In the genomic region with DNA sequence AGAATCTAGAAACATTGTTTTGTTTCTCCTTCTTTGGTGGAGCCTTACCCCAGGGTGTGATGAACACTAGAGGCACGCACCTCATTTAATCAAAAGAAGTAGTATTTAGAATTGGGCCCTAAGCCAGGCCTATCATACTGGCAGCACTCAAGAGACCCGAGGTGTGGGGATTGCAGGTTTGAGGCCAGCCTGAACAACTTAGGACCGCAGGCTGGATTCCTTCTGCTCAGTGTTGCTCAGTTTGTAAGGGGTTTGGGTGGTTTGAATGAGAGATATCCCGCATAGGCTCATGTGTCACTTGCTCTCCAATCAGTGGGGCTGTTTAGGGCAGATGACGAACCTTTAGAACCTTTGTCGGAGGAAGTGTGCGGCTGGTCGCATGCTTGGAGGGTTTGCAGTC, we compare ENCODE assay signal across 13 mouse cellular contexts.
DNase-seq lines count a peak whose midpoint lies in the region; ATAC-seq and TF ChIP-seq lines count a peak whose summit lies in the region.
"Had no signal": no experiment of that assay in that cellular context is flagged by ENCODE, and none has a peak within 500 bp of the region (broad histone marks: within the 10 kb centered on the region; RNA-seq: fewer than 3 reads in every experiment).

No protein-coding gene starts in this region.

- no peak overlapping the region for H3K4me2 ChIP-seq in heart, embryonic 11.5 days
- H3K4me2 ChIP-seq in forebrain, embryonic 16.5 days (ENCODE audit: low read length): no peak overlapping the region
- no peak overlapping the region for H3K4me2 ChIP-seq in midbrain, embryonic 12.5 days (replicated peaks)
- H3K4me2 ChIP-seq: liver, embryonic 12.5 days had no signal

- no peak for ATAC-seq in heart, embryonic 11.5 days (replicated peaks; ENCODE audit: insufficient number of reproducible peaks, low FRiP score, low TSS enrichment)
- ATAC-seq in forebrain, embryonic 16.5 days: peak; percentile 34; the same call in 1 of the 2 replicates
- peak; percentile 16; the same call in 1 of the 2 replicates for ATAC-seq in midbrain, embryonic 12.5 days (ENCODE audit: low FRiP score, low read depth)
- ATAC-seq: liver, embryonic 12.5 days; lung, postnatal 0 days had no signal

- no peaks in the 10 kb centered on the region for H3K36me3 ChIP-seq in heart, embryonic 11.5 days (ENCODE audit: control insufficient read depth, insufficient read depth, low read length)
- H3K36me3 ChIP-seq in forebrain, embryonic 16.5 days (ENCODE audit: control insufficient read depth, insufficient read depth): no peaks in the 10 kb centered on the region
- H3K36me3 ChIP-seq in midbrain, embryonic 12.5 days: no peaks in the 10 kb centered on the region
- no peaks in the 10 kb centered on the region for H3K36me3 ChIP-seq in kidney, adult 2 months (ENCODE audit: control insufficient read depth, insufficient read depth, low read length)
- H3K36me3 ChIP-seq: G1E; liver, embryonic 12.5 days had no signal

- no peaks in the 10 kb centered on the region for H3K9me3 ChIP-seq in heart, embryonic 11.5 days (replicated peaks; ENCODE audit: control insufficient read depth, low read length)
- no peaks in the 10 kb centered on the region for H3K9me3 ChIP-seq in forebrain, embryonic 16.5 days (ENCODE audit: control insufficient read depth, low read length)
- no peaks in the 10 kb centered on the region for H3K9me3 ChIP-seq in midbrain, embryonic 12.5 days
- H3K9me3 ChIP-seq: liver, embryonic 12.5 days had no signal

- no peaks in the 10 kb centered on the region for H3K27me3 ChIP-seq in heart, embryonic 11.5 days (ENCODE audit: control insufficient read depth, insufficient read depth, low read length)
- no peaks in the 10 kb centered on the region for H3K27me3 ChIP-seq in forebrain, embryonic 16.5 days (replicated peaks; ENCODE audit: control insufficient read depth, insufficient read depth, low read length)
- no peaks in the 10 kb centered on the region; the same call in 1 of the 2 replicates for H3K27me3 ChIP-seq in midbrain, embryonic 12.5 days
- H3K27me3 ChIP-seq in kidney, adult 2 months (replicated peaks; ENCODE audit: control insufficient read depth, insufficient read depth, low read length): no peaks in the 10 kb centered on the region
- H3K27me3 ChIP-seq: liver, embryonic 12.5 days had no signal

- no peak overlapping the region for H3K4me3 ChIP-seq in heart, embryonic 11.5 days (ENCODE audit: low read depth, low read length)
- no peak overlapping the region for H3K4me3 ChIP-seq in forebrain, embryonic 16.5 days (replicated peaks; ENCODE audit: low read length)
- H3K4me3 ChIP-seq in midbrain, embryonic 12.5 days: no peak overlapping the region
- H3K4me3 ChIP-seq in kidney, adult 2 months (ENCODE audit: insufficient read depth, low read depth, low read length): no peak overlapping the region
- H3K4me3 ChIP-seq: liver, embryonic 12.5 days had no signal

- H3K9ac ChIP-seq in heart, embryonic 11.5 days (ENCODE audit: low read depth, low read length): no peak overlapping the region
- H3K9ac ChIP-seq in forebrain, embryonic 16.5 days (replicated peaks; ENCODE audit: low read depth, low read length): no peak overlapping the region
- no peak overlapping the region for H3K9ac ChIP-seq in midbrain, embryonic 12.5 days (replicated peaks)
- H3K9ac ChIP-seq: liver, embryonic 12.5 days had no signal

- no peak for TF ChIP-seq POLR2A in kidney, adult 2 months (IDR thresholded peaks at IDR 0.05; ENCODE audit: low read depth, low read length)

- no peak for TF ChIP-seq CTCF in kidney, adult 2 months (conservative IDR thresholded peaks at IDR 0.05; ENCODE audit: insufficient read depth, insufficient read length, low read depth, low read length)

- H3K27ac ChIP-seq in heart, embryonic 11.5 days (ENCODE audit: low read depth, low read length): peak overlapping the region; percentile 75
- H3K27ac ChIP-seq in forebrain, embryonic 16.5 days (ENCODE audit: low read length): peak overlapping the region; percentile 44
- peak overlapping the region; percentile 32; the same call in 1 of the 2 replicates for H3K27ac ChIP-seq in midbrain, embryonic 12.5 days (replicated peaks)
- no peak overlapping the region for H3K27ac ChIP-seq in kidney, adult 2 months (ENCODE audit: insufficient read depth, low read depth, low read length)
- H3K27ac ChIP-seq: liver, embryonic 12.5 days had no signal

- no peak for DNase-seq in heart, adult 9 months (ENCODE audit: low spot score in 2 of 2)
- peak; percentile 29 for DNase-seq in R1 (ENCODE audit: low read depth, low spot score)
- DNase-seq in right cerebral cortex, adult 18-20 months: no peak
- no peak for DNase-seq in kidney, adult 2 months
- DNase-seq in adipocyte (ENCODE audit: low spot score): no peak
- DNase-seq: cerebellum, adult 8-10 months; thymus, postnatal 14 days had no signal

- whole genome bisulfite sequencing in heart, embryonic 11.5 days (ENCODE audit: insufficient replicate concordance): 70% methylated on average over 8 of the region's 8 CpGs
- 41% methylated on average over 8 of the region's 8 CpGs for WGBS in forebrain, embryonic 16.5 days
- WGBS in midbrain, embryonic 12.5 days: 72% methylated on average over 8 of the region's 8 CpGs
- 79% methylated on average over 8 of the region's 8 CpGs for WGBS in kidney, adult 2 months

- peaks cover 30% of the 10 kb centered on the region for H3K4me1 ChIP-seq in heart, embryonic 11.5 days (ENCODE audit: control insufficient read depth, insufficient read depth, low read length)
- peaks cover 31% of the 10 kb centered on the region for H3K4me1 ChIP-seq in forebrain, embryonic 16.5 days (replicated peaks; ENCODE audit: control insufficient read depth, insufficient read depth, low read length)
- peaks cover 16% of the 10 kb centered on the region for H3K4me1 ChIP-seq in midbrain, embryonic 12.5 days
- H3K4me1 ChIP-seq in kidney, adult 2 months (ENCODE audit: control insufficient read depth, insufficient read depth, low read length): no peaks in the 10 kb centered on the region
- H3K4me1 ChIP-seq: liver, embryonic 12.5 days had no signal
